Mouse (Mus musculus): ENCODE results near the gene Pdcd6. TPM values are rescaled to one million over a fixed set of nuclear protein-coding genes. Genes with fewer than 3 reads are reported as not detected.
A peak's percentile ranks its signal among the peaks of the same experiment; 100 is the strongest.

The Pdcd6 gene
- total RNA-seq, 2 experiments from 2014 or later = 47.1 to 52.6 TPM

DNA sequence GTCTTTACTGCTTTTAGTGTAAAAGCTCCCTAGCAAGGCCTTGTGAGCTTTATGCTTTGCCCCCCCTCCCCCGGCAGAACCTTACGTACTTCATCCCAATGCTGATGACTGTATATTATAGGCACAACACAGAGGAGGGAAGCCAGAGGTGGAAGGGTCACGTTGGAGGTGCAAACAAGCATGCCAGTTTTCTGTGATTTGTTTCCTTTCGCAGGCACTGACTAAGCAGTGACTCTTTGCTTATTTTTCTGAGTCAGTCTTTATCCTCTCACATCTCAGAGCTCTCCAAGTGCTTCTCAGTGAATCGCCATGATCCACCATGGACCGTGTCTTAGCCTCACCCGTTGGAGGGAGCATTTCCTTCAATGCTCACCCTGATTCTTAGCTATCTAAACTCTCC, 21.0 kb downstream of the Pdcd6 start:
- intact Hi-C loops (cut with DNase I) = no loop called here

DNA sequence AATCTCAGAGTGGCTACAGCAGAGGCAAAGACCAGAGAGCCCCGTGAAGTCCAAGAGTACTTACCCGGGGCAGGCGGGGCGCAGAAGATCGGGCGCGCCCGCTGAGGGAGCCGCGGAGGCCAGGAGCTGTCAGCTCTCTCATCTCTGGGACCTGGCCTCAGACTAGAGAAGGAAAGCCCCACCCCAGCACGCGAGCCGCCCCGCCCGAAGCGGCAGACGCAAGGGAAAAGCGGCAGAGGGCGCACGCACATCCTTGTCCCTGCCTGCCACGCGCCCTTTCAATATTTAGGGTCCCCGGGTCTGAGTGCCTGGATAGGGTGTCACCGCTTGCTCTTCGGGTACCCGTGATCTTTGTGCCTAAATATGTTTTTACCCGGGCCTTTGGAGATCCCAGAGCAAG, 25.2 kb downstream of the Pdcd6 start, which contains the start of gene Ahrr:
TSS of gene Ahrr (minus strand) at position 165 of the 400 bp plus-strand sequence.
- peak; percentile 62 for DNase-seq
- intact Hi-C loops (cut with DNase I) = no loop called here

More for the DNA sequence above, 21.0 kb downstream of the Pdcd6 start:
- DNase-seq = no peak

DNA sequence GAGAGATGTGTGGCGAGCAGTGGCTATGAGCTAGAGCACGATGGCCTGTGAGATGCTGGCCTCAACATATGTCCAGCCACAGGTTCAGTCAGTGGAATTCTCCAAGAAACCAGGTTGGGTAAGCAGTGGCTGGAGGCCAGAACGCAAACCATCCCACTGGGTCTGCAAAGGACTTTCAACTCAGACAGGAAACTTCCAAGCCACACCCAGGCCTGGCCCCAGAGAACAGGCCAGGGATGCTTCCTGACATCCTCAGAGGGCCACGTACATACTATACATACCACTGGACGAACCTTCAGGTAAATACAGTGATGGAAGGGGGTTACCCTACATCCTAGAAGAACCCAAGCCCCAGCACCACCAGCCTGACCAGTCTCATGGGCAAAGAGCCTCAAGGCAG, 27.7 kb downstream of the Pdcd6 start:
- intact Hi-C loops (cut with DNase I) = no loop called here
- no peak for DNase-seq

DNA sequence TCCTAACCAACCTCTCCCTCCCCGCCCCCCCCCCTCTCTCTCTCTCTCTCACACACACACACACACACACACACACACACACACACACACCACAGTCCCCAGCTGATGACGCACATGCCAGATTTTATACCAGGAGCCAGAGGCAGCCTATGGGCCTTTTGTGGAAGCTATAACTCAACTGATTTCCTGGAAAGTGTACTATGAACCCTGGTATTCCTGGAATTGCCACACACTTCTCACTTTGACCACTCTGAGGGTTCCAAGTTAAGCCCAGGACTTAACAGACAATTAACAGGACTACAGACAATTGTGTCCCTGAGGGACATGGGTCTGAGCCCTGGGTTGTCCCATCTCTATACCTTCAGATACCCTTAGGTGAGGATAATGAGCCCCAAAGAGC, 35.1 kb downstream of the Pdcd6 start:
- DNase-seq = no peak
- intact Hi-C loops (cut with DNase I) = no loop called here

DNA sequence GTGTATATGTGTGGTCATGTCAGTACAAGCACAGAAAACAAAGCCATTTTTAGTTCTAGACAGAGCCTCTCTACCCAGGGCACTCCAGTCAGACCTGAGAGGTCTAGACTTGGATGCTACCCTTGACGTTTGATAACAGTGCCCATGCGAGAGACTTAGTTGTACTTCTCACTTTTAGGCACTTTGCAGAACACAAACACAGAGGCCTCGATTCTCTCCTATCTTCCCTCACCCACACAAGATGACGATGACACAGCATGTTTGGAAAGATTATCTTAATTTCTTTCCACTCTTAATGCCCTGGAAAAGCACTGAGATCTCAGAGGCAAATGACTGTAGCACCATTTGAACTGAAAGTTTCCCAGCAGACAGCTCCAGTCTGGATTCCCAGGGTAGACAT, 41.7 kb downstream of the Pdcd6 start:
- no peak for DNase-seq
- intact Hi-C loops (cut with DNase I) = no loop called here

DNA sequence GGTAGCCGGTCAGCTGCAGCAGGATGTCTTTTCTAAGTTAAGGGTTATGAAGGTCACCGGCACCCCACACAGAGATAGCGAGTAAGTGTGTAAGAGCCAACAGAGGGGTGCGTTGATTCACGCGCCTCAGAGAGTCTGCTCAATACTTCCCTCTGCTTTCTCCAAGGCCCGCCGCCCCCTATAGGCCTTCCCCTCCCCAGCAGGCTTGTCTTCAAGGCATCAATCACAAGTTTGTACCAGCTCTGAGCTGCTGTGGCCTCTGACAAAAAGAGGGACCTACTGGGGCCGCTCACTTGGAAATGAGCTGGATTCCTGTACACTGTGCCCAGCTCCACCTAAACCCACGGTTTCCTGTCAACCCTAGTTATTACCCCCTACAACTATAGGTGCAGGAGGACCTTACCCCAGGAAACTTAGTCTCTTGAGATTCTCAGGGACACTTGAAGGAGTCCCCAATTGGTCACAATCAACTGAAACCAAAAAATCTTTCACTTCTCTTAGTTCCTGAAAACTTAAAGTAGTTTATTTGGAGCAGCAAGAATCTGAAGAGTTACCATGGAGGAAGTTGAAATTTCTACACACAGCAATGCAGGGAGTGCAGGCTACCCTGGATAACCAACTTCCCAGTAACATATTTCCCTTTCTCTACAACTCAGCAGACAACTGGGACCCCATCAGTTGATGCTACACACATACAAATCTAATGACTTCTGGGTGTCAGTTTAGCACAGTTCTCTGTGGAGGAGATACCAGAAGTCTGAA, 57.0 kb downstream of the Pdcd6 start:
- DNase-seq = peak; percentile 36 to 46
- intact Hi-C loops (cut with DNase I) = no loop called here

DNA sequence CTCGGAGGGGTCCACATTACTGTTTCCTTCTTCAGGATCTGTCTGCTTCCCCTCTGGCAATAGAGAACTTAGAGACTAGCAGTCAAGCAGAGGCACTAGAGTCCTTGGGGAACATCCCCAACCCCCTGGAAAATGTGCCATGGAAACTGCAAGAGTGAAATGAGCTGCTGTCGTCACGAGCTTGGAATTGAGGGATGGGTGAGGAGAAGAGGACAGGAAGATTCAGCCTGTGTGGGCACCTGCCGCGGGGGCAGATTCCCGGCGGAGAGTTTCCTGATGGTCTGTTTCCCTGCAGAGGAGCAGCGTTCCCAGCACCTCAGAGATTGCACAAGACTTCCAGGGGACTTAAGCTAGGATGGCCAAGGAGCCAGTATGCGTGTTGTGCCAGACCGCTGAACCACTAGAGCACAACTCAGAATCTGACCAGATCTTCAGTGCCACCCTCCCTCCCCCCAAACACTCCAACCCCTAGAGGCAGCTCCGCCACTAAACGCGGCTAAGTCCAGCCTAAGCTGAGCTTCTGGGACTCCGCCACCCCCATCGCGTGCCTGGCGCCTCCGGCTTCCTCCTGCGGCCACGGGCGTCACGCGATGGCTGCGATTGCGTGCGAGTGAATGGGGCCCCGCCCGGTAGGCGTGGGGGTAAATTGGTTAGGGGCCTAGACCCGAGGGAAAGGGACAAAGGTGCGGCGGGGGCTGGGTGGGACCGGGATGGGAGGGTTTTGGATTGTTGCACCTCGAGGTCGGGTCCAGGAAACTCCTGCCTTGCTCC, 57.7 kb downstream of the Pdcd6 start:
- DNase-seq = peak; percentile 67 to 72

More for the DNA sequence above, 57.7 kb downstream of the Pdcd6 start:
- intact Hi-C loops (cut with DNase I) = no loop called here

Other genes with a start within 250 kb of the Pdcd6 start
- under 1 TPM; 0.38 to 0.44 TPM for gene Slc9a3, start 196.1 kb downstream of the Pdcd6 start, total RNA-seq (2021)
- 10 to 100 TPM; 47.8 to 52.9 TPM for gene Exoc3, start 108.8 kb downstream of the Pdcd6 start, total RNA-seq (2021)
- under 1 TPM; 0.48 to 0.71 TPM for gene Ahrr, start 25.2 kb downstream of the Pdcd6 start, total RNA-seq (2021)
- 1,000 to 10,000 TPM; 1,284 to 1,341 TPM for gene Sdha, start 32.7 kb upstream of the Pdcd6 start, total RNA-seq (2021)
- gene Ccdc127, start 32.7 kb upstream of the Pdcd6 start, total RNA-seq (2021) = 10 to 100 TPM; 43.2 to 49.9 TPM
- 10 to 100 TPM; 57.2 to 58.7 TPM for gene Lrrc14b, start 46.4 kb upstream of the Pdcd6 start, total RNA-seq (2021)
- gene Zfp72, start 73.3 kb upstream of the Pdcd6 start, total RNA-seq (2021) = 1 to 10 TPM; 3.1 to 3.3 TPM
- gene Ftl1-ps1, start 82.1 kb upstream of the Pdcd6 start, total RNA-seq (2021) = 100 to 1,000 TPM; 251 to 263 TPM
- 1 to 10 TPM; 5.9 to 6.9 TPM for gene Zfp825, start 176.4 kb upstream of the Pdcd6 start, total RNA-seq (2021)

Measured in heart, postnatal 14 days (tissue).